Mouse (Mus musculus) ES-Bruce4 (cell line): ENCODE measurements at regions not wholly inside any gene's neighbourhood (a gene's known extent, or its start where the extent isn't known, plus 50 kb on each side); places are given as distances from the start of the nearest gene placed in this dataset.

Experiments used
- H3K27ac ChIP-seq: 2 replicates; pipeline ENCODE4 v1.5.1; 2012; ENCODE audit warnings: low read length, inconsistent platforms; ENCODE audit not compliant: insufficient read depth
- H3K27me3 ChIP-seq: 2 replicates; pipeline ENCODE4 v1.6.1; 2012; ENCODE audit warnings: mild to moderate bottlenecking, low read length, inconsistent platforms; ENCODE audit not compliant: control insufficient read depth, poor library complexity, insufficient read depth, severe bottlenecking
- H3K36me3 ChIP-seq: 2 replicates; pipeline ENCODE4 v1.6.1; 2012; ENCODE audit warnings: inconsistent platforms, mild to moderate bottlenecking, low read length, moderate library complexity; ENCODE audit not compliant: control insufficient read depth, poor library complexity, insufficient read depth, severe bottlenecking
- H3K4me1 ChIP-seq: one replicate; pipeline ENCODE4 v1.8.1; 2011; ENCODE audit warnings: low read length; ENCODE audit not compliant: control insufficient read depth, insufficient read depth
- H3K4me3 ChIP-seq: 2 replicates; pipeline ENCODE4 v1.5.1; 2011; ENCODE audit warnings: low read depth, mild to moderate bottlenecking, low read length
- H3K9ac ChIP-seq: 2 replicates; pipeline ENCODE4 v1.6.1; 2012; ENCODE audit warnings: low read depth, mild to moderate bottlenecking, inconsistent platforms; ENCODE audit not compliant: poor library complexity, severe bottlenecking
- H3K9me3 ChIP-seq: replicated peaks from 2 replicates; pipeline ENCODE4 v1.6.1; 2012; ENCODE audit warnings: mild to moderate bottlenecking, low read length, inconsistent platforms; ENCODE audit not compliant: control insufficient read depth, poor library complexity, insufficient read depth, severe bottlenecking
- CTCF ChIP-seq: IDR thresholded peaks from one replicate; pipeline ENCODE4 v1.8.1; 2011; ENCODE audit warnings: low read depth, low read length
- EP300 ChIP-seq: IDR thresholded peaks from 2 replicates; pipeline ENCODE4 v1.6.1; 2011; ENCODE audit warnings: low read depth, low read length; ENCODE audit not compliant: insufficient read depth
- POLR2A ChIP-seq: IDR thresholded peaks from one replicate; pipeline ENCODE4 v1.8.1; 2011; ENCODE audit warnings: low read length; ENCODE audit not compliant: insufficient read depth

DNA sequence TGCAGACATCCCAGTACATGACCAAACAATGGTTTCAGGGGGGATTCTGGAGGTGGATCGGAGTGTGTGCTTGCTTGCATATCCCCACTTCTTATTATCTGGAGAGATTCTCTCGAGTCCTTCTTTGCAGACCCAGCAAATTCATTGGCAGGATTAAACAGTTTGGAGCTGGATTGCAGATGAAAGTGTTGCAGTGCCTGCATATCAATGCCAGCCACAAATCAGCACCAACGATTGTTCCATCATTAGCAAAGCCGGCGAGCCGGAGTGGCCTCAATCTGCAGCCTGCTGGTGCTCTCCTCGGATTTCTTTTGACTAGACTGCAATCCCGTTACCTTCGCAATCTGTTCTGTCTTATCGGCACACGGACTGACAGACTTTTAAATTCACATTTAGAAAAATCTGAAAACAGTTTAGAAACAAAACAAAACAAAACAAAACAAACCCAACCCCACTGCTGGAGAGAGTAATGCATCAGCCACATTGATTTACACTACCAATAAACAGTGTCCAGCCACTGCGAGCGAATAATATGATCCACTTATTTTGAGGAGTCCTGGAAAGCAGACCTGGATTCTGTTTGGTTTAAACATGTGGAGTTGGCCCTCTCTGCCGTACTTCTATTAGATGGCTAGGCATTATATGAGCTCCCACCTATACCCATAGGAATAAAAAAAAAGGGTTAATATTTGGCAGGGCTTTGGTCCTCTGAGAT, 69.9 kb upstream of the Tet2 start:
- Histone ChIP-seq H3K27me3 (no peaks in the 10 kb centered on the region), H3K36me3 (no peaks in the 10 kb centered on the region), H3K4me3 (no peak overlapping the region), H3K9ac (no peak overlapping the region), H3K9me3 (no peaks in the 10 kb centered on the region), H3K27ac (no peak overlapping the region), H3K4me1 (no peaks in the 10 kb centered on the region)
- TF ChIP-seq EP300 (no peak), POLR2A (no peak), CTCF (no peak)

DNA sequence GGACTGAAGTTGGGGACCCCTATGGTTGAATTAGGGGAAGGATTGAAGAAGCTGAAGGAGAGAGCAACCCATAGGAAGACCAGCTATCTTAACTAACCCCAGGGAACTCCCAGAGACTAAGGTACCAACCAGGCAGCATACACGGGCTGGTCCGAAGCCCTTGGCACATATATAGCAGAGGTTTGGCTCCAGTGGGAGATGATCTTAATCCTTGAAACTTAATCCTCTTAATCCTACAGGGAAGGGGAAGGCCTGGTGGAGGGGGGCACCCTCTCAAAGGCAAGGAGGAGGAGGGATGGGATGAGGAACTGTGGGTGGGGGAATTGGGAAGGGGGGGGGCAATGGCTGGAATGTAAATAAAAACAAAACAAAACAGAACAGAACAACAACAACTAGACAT, 72.1 kb upstream of the Tet2 start:
- Histone ChIP-seq H3K36me3 (no peaks in the 10 kb centered on the region), H3K4me1 (no peaks in the 10 kb centered on the region), H3K27ac (no peak overlapping the region), H3K4me3 (no peak overlapping the region), H3K9ac (no peak overlapping the region), H3K27me3 (no peaks in the 10 kb centered on the region), H3K9me3 (no peaks in the 10 kb centered on the region)
- TF ChIP-seq POLR2A = no peak
- TF ChIP-seq CTCF = no peak
- TF ChIP-seq EP300 = no peak

DNA sequence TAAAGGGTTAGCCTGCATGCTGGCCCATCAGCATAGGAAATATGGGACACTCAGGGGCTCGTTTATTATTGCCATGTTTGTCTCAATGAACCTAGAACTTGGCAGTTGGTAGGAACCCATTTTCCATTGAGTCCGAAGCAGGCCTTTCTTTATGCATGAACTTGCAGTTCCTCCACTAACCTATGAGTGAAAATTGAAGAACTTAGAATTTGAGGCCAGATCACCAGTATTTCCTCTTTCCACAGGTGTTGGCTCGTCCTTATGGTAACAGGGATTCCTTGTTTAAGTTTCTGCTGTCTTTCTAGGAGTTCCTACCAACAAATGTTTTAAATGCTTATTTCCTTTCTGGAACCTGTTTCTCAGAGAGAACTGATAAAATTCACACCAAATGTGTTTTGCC, 73.6 kb upstream of the Tet2 start:
- TF ChIP-seq EP300 = no peak
- H3K36me3 ChIP-seq = no peaks in the 10 kb centered on the region
- H3K27ac ChIP-seq = no peak overlapping the region
- no peaks in the 10 kb centered on the region for H3K9me3 ChIP-seq
- H3K4me1 ChIP-seq = no peaks in the 10 kb centered on the region
- H3K9ac ChIP-seq = no peak overlapping the region
- H3K27me3 ChIP-seq = no peaks in the 10 kb centered on the region
- H3K4me3 ChIP-seq = no peak overlapping the region

DNA sequence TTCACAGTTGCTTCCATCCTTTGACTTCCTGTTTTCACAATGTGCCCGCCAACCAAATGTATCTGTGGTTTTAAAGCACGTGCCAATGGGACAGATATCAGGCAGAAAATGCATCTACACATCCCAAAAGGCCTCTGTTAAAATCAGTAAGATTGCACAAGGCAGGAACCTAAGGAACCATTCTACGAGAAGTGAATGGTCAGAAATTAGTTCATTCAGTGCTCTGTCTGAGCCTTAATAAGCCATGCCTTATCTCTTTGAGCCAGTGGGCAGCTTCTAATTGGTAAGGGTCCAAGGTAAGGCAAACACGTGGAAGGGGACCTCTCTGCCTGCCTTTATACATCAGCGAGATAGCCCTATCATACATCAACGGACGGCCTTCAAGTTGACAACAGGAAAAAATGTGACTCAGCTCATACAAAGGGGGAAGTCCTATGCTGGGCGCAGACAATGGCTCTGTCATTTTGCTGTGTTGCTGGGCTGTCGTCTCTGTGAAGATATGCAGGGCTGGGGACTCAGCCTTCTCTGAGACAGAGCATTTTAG, 78.3 kb upstream of the Tet2 start:
- Histone ChIP-seq H3K36me3 (no peaks in the 10 kb centered on the region), H3K4me1 (no peaks in the 10 kb centered on the region), H3K27ac (no peak overlapping the region), H3K27me3 (no peaks in the 10 kb centered on the region), H3K4me3 (no peak overlapping the region), H3K9ac (no peak overlapping the region), H3K9me3 (no peaks in the 10 kb centered on the region)
- TF ChIP-seq EP300 (no peak), POLR2A (no peak), CTCF (no peak)

DNA sequence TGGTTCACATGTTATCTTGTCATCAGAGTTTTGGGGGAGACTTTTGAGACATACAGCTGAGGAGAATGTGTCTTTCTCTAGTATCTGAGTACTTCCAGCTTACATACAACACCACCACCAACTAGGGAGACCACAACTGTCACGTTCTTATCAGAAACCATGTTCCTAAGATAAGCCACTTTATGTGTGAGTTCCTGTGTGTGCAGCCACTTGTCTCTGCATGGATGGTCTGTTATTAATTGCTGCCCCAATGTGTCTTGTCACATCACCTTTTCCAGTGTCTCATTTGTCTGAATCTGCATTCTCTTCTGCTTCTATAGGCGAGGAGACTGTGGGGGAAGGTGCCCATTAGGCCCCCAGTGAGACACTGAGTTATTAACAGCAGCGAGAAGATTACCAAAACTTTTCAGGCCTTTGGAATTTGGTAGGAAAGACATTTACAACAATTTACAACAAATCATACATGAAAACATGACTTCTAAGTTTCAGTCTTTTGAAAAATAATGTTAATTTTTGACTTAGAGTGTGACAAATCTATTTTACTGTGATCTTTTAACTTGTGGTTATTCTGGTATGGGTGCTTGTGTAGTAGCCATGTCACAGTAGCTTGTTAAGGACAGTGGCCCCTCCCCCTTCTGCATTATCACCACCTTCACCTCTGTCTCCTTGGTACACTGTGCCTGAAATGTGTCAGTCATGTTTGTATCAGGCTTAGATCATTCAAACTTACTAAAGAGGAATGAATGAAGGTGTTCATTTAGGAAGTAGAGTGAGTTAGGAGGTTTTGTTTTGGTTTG, 79.3 kb upstream of the Tet2 start:
- Histone ChIP-seq H3K9ac (no peak overlapping the region), H3K36me3 (no peaks in the 10 kb centered on the region), H3K4me3 (no peak overlapping the region), H3K27ac (no peak overlapping the region), H3K4me1 (no peaks in the 10 kb centered on the region), H3K27me3 (no peaks in the 10 kb centered on the region), H3K9me3 (no peaks in the 10 kb centered on the region)
- no peak for TF ChIP-seq CTCF
- no peak for TF ChIP-seq EP300
- no peak for TF ChIP-seq POLR2A

DNA sequence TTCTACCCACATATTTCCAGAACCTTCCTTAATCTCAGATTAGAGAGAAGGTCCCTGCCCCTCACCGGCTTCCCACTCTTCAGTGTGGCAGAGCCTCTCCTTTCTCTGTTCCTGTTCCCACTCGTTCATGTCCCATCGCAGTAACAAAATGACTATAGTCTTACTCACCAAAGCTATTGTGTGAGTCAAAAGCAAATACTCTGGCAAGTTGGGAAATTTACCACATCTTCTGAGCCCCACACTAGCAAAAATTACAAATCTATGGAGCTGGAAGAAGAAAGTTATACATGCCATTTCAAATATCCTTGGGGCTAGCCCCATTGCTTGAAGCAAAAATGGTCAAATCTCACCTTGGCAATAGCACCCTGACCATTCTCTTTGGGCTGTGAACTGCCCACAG, 80.1 kb upstream of the Tet2 start:
- no peak for TF ChIP-seq EP300
- no peak for TF ChIP-seq POLR2A
- TF ChIP-seq CTCF = no peak
- H3K27me3 ChIP-seq = no peaks in the 10 kb centered on the region
- no peak overlapping the region for H3K9ac ChIP-seq
- no peaks in the 10 kb centered on the region for H3K36me3 ChIP-seq
- no peaks in the 10 kb centered on the region for H3K9me3 ChIP-seq
- H3K4me3 ChIP-seq = no peak overlapping the region
- H3K27ac ChIP-seq = no peak overlapping the region
- no peaks in the 10 kb centered on the region for H3K4me1 ChIP-seq
